Mouse (Mus musculus): ENCODE measurements around the gene Trim46.

The Trim46 gene

DNA sequence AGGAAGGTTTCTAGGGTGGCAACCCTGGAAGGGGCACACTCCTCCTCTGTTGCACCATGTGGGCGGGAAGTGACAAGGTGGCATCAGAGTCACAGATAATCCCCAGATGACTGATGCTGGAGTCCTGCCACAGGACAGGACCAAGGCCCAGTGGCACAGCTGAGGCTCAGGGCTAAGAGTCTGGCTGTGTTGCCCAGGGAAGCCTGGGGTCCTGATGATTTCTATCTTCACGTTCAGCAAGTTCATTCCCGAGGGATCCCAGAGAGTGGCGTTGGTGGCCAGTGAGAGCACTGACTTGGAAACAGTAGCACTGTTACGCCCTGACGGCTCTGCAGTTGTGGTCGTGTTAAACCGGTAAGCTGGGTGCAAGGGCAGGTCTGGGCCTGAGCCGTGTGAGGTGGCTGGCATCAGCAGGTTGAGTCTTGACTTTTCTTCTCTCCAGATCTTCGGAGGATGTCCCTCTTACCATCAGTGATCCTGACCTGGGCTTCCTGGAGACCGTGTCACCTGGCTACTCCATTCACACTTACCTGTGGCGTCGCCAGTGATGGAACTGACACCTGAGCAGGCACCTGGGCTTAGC, 37.9 kb downstream of the Trim46 start:
- no peak for DNase-seq

DNA sequence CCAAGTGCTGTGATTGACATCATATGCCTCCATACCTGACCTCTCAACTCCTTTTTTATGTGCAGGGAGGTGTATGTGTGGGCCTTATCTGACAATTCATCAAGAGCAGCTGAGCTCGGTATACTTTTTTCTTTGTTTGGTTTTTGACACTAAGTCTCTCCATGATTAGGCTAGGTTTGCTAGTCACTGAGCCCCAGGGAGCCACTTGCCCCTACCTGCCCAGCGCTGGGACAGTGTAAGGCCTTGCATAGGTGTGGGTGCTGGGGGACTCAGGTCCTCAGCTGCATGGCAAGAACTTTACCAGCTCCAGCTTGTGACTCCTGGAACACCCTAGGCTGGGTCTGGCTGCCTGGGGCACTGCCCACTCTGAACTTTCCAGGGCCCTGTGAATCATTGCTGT, 39.4 kb downstream of the Trim46 start:
- no peak for DNase-seq

DNA sequence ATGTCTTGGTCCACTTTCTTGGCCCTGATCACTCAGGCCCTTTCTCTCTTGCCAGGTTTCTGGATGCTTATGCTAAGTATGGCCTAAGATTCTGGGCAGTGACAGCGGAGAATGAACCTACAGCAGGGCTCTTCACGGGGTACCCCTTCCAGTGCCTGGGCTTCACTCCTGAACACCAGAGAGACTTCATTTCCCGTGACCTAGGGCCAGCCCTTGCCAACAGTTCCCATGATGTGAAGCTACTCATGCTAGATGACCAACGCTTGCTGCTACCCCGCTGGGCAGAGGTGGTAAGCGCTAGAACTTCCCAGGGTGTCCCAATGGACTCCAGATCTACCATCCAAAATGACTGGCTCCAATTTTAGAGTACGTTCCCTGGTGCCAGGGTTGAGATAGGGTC, 40.0 kb downstream of the Trim46 start:
- DNase-seq: no peak

DNA sequence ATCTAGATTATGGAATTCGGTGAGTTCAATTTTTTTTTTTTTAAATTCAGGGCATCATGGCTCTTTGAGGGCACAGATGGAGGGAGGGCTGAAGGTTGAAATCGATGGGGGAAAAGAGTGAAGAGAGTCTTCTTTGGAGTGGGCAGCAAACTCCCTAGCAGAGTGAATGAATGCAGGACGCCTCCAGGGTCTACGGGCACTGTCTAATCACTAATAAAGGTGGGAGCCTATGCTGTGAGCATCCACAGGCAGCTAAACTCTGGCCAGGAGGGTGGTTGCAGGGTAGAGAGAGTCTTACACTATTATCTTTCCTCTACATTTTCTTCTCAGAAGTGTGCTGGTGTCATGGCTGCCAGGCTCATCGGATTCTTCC, 43.0 kb downstream of the Trim46 start:
- no peak for DNase-seq

DNA sequence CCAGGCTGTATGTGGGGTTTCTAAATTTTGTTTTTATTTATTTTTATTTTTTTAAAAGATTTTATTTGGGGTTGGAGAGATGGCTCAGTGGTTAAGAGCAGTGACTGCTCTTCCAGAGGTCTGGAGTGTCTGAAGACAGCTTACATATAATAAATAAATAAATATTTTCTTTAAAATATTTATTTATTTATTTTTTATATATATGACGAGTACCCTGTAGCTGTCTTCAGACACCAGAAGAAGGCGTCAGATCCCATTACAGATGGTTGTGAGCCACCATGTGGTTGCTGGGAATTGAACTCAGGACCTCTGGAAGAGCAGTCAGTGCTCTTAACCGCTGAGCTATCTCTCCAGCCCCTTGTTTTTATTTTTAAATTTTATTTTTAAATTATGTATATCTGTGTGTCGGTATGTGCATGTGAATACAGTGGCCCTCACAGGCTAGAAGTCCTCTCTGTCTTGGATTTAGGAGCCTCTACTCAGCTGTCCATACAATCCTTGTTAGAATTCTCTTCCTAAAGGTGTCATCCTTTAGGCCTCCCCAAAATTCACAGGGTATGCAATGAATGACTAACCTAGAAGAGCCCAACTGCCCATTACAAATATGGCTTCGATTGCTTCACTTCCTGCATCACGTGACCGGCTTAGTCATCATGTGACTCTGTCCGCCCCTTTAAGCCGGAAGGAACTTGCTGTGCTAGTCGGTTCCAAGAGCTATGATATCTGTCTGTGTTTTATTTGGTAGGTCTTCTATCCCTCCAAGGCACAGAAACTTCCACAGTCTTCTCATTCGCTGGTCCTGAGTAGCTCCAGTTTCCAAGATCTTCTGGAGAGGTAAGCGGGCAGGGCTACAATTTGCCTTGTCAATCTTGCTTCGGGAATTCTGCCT, 43.6 kb downstream of the Trim46 start, which contains the start of gene Gba:
Gene Gba, plus strand, starts transcription at position 676 of the 889 bp plus-strand sequence.
- peak; percentile 89 for DNase-seq

DNA sequence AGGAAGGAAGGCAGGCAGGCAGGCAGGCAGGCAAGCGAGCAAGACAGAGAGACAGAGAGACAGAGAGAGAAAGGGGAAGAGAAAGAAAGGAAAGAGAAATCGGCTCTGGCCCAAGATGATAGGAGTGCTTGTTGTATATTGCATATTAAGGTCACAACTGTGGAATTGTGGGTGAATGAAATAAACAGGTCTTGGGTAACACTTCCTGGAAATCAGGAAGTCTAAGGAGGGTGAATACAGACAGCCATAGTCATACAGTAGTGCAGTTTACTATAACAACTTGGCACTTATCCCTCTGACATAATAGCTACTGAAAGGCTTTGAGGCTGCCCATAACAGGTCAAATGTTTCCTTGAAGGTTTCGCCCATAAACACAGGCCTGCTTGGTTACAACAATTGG, 46.3 kb downstream of the Trim46 start:
- no peak for DNase-seq

DNA sequence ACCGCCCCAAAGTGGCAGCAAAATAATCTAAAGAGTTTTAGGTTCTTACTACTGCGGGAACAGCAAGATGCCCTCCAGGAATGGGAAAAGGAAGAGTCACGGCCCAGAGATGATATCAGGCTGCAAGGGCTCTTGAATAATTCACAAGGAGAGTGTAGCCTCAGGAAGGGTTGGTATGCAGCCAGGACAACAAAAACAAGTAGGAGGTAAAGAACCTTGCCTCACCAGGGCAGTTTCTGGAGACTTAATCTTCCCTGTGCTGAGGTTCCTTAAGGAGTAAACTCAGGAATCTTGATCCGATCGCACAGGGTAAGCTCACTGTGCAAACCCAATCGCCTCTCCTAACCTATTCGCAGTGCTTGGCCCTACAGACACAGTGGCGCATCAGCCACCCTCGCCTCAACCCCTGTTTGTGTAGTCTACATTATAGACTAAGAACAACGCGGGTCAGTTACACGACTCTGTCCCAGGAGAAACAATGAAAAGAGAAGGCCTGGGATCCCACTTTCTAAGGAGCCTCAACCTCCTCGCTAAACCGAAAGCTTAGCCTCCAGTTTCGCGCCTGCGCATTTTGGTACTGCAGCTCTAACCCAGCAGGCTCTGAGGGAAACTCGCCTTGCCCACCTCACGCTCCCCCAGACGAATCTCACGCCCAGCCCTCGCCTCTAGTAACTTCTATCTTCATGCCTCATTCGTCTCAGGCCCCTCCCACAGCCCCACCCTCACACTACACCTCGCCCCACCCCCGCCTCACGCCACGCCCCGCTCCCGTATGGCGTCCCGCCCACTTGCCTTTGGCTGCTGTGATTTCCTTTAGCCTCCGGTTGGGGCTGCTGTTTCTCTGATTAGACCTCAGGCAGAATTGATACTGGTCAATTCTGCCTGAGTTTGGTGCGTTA, 49.9 kb downstream of the Trim46 start:
- DNase-seq: peak; percentile 91

DNA sequence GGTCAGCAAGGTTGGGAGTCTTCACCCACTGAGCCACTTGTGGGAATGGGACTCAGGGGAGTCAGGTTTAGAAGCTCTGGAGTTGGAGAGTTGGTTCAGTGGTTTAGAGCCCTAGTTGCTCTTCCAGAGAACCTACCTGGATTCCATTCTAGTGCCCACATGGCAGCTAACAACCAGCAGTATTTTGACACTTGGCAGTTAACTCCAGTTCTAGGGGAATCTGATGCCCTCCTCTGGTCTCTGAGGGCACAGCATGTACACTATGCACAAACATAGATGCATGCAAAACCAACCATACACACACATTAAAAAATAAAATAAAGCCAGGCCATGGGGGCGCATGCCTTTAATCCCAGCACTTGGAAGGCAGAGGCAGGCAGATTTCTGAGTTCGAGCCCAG, 52.3 kb downstream of the Trim46 start:
- DNase-seq: no peak

DNA sequence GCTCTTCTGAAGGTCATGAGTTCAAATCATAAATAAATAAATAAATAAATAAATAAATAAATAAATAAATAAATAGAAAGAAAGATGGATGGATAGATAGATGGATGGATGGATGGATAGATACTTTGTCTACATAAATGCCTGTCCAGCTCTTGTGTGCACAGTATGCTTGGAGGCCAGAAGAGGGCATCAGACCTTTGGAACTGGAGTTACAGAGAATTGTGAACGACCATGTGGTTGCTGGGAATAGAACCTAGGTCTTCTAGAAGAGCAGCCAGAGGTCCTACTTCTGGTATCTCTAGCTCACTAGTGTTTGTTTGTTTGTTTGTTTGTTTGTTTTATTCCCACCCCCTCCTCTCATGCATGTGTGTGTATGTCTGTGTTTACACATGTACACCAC, 52.8 kb downstream of the Trim46 start:
- no peak for DNase-seq

DNA sequence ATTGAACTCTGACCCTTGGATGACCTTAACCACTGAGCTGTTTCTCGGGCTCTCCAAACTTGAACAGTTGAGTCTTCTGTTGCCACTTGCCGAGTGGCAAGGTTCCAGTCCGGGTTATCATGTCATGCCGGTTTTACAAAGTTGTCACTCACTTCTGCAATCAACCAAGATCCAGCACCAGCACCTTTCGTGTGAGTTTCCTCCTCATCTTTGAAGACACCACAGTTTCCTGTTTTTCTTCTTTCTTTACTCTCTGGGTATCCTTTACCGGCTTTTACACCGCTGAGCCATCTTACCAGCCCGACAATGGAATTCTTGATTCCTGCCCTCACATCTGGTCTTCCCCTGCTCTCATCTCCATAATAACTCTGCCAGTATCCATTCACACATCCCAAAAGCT, 55.7 kb downstream of the Trim46 start:
- DNase-seq: no peak

DNA sequence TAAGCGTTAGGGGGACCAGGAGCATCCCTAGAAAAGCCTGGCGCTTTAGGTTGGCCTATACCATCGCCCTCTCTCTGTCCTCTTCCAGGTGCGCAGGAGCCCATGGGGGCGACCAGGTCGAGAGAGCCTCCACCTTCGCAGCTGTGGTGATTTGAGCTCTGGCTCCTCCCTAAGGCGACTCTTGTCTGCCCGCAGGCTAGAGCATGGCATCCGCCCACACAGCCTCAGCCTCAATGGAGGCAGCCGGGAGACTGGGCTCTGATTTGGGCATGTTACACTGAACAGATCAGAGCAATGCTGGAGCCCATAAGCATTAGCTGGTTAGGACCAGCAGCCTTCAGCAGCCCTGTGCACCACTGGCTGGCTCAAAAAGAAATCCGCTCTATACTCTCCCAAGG, 57.6 kb downstream of the Trim46 start:
- no peak for DNase-seq

DNA sequence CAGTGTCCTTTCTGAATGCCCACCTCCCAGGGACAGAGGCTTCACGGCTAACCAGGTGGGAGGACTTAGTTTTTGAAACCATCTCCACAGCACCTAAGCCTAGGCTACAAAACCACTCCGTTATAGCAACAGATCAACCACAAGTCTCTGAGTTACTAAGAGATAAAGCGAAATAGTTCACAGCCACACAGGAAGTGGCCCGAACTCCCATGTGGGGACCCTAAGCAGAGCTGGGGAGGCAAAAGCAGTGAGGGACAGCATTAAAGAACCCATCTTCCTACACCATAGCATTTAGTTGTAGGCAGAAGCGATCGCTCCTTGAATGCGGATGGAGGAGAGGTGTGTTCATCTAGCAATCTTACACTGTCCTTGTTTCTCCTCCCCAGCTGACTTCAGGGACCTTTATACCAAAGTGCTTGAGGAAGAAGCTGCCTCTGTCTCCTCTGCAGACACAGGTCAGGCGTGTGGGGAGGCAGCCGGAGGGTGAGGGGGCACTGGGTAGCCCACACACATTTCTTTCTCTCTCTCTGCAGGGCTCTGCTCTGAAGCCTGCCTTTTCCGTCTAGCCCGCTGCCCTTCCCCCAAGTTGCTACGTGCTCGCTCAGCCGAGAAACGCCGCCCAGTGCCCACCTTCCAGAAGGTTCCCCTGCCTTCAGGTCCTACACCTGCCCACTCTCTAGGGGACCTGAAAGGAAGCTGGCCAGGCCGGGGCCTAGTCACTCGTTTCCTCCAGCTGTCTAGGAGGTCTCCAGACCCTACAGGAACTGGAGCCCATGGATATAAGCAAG, 58.2 kb downstream of the Trim46 start:
- DNase-seq: no peak

DNA sequence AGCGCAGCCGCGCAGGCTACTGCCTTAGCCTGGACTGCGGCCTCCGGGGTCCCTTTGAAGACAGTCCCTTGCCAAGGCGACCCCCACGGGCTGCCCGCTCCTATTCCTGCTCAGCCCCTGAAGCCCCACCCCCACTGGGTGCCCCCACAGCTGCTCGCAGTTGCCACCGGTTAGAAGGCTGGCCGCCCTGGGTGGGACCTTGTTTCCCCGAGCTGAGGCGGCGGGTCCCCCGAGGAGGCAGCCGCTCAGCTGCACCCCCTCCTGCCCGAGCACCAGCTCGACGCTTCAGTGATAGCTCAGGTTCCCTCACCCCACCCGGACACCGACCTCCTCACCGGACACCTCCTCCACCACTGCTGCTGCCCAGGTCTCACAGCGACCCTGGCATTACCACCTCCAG, 58.9 kb downstream of the Trim46 start:
- DNase-seq: no peak

All from right cerebral cortex, adult 18-20 months (tissue).